Mouse (Mus musculus) granulocyte monocyte progenitor cell, adult 5-6 weeks (primary cell): ENCODE data around the gene Cipc. TPM values are rescaled to one million over a fixed set of nuclear protein-coding genes. Genes with fewer than 3 reads are reported as not detected.

Experiments
- total RNA-seq, 2 experiments: library from RNA; stranded (forward) in 1 of 2; stranded (reverse) in 1 of 2; fragments of 200-712, 200-1000 nt in 1 of 2; fragments of >200 nt in 1 of 2; fragmentation: Nextera tagmentation in 1 of 2; gene quantifications; 2 replicates each; pipeline ENCODE4 v1.2.3; 2014 to 2017

Gene Cipc
- total RNA-seq, 2 experiments from 2014 or later, result 18.5 to 32.3 TPM

Other genes starting within 250 kb of the Cipc start
- gene Angel1, start 220.6 kb upstream of the Cipc start, total RNA-seq (2014; fragmentation: Nextera tagmentation), result 7.2 and 9.7 TPM in 2 replicates
- 0.62 and 2.8 TPM in 2 replicates for gene Angel1, start 220.6 kb upstream of the Cipc start, total RNA-seq (2017)
- gene Lrrc74a, start 212.7 kb upstream of the Cipc start, total RNA-seq (2014; fragmentation: Nextera tagmentation), result not detected in 2 replicates
- gene Lrrc74a, start 212.7 kb upstream of the Cipc start, total RNA-seq (2017), result not detected in 2 replicates
- 1.2 and 1.8 TPM in 2 replicates for gene Irf2bpl, start 62.2 kb upstream of the Cipc start, total RNA-seq (2014; fragmentation: Nextera tagmentation)
- 0.15 and 0.78 TPM in 2 replicates for gene Irf2bpl, start 62.2 kb upstream of the Cipc start, total RNA-seq (2017)
- not detected in 2 replicates for gene Zdhhc22, start 43.4 kb downstream of the Cipc start, total RNA-seq (2014; fragmentation: Nextera tagmentation)
- gene Zdhhc22, start 43.4 kb downstream of the Cipc start, total RNA-seq (2017), result not detected in 2 replicates
- gene Tmem63c, start 74.3 kb downstream of the Cipc start, total RNA-seq (2014; fragmentation: Nextera tagmentation), result not detected in 2 replicates
- not detected in 2 replicates for gene Tmem63c, start 74.3 kb downstream of the Cipc start, total RNA-seq (2017)
- not detected in 2 replicates for gene Ngb, start 155.5 kb downstream of the Cipc start, total RNA-seq (2014; fragmentation: Nextera tagmentation)
- not detected in 2 replicates for gene Ngb, start 155.5 kb downstream of the Cipc start, total RNA-seq (2017)
- gene Gstz1, start 200.1 kb downstream of the Cipc start, total RNA-seq (2014; fragmentation: Nextera tagmentation), result 34.2 and 45.7 TPM in 2 replicates
- 22.3 and 28.8 TPM in 2 replicates for gene Gstz1, start 200.1 kb downstream of the Cipc start, total RNA-seq (2017)
- gene Pomt2, start 200.9 kb downstream of the Cipc start, total RNA-seq (2014; fragmentation: Nextera tagmentation), result 8.8 and 11.8 TPM in 2 replicates
- 7.9 and 9.8 TPM in 2 replicates for gene Pomt2, start 200.9 kb downstream of the Cipc start, total RNA-seq (2017)